Mouse (Mus musculus) c-Kit-negative CD71-positive TER-119-positive erythroid progenitor cells, embryonic 14.5 days (primary cell): Measurements from ENCODE around the gene Pon3.

Experiments used
- DNase-seq: peaks from one replicate; pipeline ENCODE4 v3.0.0-alpha.2; 2013; ENCODE audit warnings: low read depth, low spot score

The Pon3 gene

DNA sequence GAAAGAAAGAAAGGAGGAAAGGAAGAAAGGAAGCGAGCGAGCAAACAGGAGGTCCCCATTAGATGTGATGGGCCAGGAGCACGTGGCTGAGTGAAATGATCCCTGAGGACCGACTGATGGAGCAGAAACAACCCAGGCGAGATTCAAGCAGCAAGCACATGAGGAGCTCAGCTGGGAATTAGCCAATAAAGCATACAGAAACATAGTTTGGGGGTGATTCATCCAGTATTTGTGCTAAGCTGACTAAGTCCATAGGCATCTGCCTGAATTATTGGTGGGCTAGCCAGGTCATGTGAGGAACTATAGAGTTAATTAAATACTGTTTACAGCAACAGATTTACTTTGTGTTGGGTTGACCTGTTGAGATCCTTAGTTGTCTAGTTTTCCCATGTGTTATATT, 75.4 kb downstream of the Pon3 start:
- DNase-seq: no peak

- DNase-seq: no peak
These were observed 76.9 kb downstream of the Pon3 start for GRCm38 (mm10) chr6:5179189-5179588.

GRCm38 (mm10) chr6:5177967-5178891, 77.9 kb downstream of the Pon3 start:
- DNase-seq: no peak

DNA sequence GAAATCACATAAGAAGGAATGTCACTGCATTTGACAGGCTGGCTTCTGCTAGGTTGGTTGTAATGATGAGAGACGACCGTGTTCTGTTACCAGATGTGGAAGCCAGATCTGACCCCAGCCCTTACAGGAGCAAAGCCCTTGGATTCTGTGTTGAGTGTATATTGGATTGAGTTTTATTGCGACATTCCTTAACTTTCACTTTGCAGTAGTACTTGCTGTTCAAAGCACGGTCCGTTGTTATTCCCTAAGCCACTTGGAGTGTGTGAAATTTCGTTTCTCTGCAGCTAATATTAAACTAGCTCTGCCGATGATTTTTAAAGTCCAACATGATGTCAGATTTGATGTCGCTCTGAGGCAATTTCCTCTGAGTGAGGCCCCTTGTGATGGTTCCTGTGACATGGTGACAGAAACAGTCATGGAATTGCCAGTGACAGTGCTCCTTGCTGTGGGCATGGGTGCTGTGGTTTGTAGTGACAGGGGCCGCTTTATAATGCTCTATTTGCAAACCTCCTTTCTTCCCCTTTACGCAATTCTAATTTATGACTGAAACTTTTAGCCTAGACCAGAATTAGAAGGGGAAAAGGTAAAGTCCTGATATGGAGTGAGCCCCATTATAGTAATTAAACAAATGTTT, 81.8 kb downstream of the Pon3 start:
- DNase-seq: no peak

- no peak for DNase-seq
These were observed 83.5 kb downstream of the Pon3 start for GRCm38 (mm10) chr6:5172571-5172970.

- DNase-seq: no peak
These were observed 84.7 kb downstream of the Pon3 start for GRCm38 (mm10) chr6:5171418-5171817.
